Mouse (Mus musculus) embryo, embryonic 10 days (tissue): ENCODE data around the gene Hhatl.

Experiments
- DNase-seq: peaks from one replicate; pipeline ENCODE4 v3.0.0-alpha.2; 2015; ENCODE audit warnings: low spot score

Gene Hhatl

DNA sequence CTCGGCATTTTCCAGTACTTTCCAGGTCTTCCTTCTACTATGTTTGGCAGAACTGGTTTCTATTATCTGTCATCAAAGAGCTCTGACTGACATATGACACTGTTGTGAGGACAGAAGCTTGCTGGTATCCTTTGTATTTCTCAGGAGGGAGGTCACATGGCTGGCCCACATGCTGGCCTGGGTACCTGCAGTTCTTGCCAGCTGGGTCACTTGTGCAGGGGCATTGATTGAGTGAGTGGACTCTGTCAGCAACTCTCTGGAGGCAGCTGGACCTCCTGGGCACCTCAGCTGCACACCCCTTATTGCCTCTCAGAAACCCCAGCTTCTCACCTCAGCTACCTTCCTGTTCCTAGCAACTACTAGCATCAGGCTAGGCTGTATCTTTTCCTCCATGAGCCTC is 15.2 kb upstream of the Hhatl start:
- DNase-seq, result no peak

DNA sequence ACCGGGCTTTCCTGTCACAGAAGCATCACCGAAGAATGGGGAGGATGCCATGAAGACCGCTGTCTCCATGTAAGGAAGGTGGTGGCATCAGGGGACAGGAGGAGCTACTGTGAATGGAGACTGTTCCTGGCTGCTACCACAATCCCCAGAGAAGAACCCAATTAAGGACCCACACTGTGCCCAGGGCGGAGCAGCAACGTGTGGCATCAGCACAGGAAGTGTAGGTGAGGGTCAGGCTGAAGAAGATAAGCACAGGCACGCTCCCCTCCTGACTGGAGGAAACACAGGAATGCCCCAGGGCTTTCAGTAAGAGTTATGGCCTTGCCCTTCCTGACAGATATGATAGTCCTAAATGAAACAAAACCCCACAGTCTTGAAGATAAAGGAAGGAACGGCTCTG is 10.4 kb upstream of the Hhatl start:
- DNase-seq, result no peak

DNA sequence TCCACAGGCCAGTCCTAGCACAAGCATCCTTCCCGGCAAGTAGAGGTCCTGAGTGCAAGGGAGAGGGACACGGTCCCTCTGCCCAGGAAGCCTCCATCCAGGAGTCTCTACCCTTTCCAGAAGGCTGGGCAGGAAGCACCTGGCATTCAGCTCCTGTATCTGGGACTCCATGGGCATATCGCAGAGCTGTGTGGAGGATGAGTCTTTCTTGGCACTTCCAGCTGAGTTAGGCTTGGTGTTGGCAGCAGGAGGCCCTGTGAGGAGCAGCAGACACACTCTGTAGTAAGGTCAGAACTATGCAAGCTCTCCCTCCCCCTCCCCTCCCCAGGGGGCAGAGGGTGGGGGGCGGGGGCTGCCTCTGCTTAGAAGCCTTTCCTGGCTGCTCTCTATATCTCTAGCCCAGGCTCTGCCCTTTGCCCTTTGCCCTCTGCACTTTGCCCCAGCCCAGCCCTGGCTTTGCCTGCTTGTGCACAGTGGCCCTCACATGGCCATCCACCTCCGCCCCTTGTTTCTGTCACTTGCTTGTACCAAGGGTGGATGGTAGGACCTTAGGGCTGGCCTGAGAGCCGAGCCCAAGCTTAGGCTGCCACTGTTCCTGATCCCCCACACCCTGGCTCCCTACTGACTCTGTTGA is 6.7 kb upstream of the Hhatl start:
- no peak for DNase-seq

DNA sequence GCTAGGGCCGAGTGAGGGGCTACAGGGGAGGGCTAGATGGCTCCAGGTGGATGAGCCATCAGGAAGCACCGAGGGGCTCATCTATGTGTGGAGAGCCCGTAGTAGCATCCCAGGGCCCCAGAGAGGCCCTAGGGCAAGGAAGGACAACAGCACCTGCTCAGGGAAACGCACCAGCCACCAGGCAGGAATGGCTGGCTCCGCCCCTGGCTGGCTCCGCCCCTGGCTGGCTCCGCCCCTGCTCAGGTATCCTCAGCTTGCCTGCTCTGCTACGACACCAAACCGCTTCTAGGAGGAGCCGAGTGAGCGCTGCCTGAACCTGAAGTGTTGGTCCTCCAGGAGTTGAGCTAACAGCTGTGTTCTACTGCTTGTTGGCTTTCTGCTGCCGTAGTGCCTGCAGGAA is 5.4 kb upstream of the Hhatl start:
- peak; percentile 39 for DNase-seq

DNA sequence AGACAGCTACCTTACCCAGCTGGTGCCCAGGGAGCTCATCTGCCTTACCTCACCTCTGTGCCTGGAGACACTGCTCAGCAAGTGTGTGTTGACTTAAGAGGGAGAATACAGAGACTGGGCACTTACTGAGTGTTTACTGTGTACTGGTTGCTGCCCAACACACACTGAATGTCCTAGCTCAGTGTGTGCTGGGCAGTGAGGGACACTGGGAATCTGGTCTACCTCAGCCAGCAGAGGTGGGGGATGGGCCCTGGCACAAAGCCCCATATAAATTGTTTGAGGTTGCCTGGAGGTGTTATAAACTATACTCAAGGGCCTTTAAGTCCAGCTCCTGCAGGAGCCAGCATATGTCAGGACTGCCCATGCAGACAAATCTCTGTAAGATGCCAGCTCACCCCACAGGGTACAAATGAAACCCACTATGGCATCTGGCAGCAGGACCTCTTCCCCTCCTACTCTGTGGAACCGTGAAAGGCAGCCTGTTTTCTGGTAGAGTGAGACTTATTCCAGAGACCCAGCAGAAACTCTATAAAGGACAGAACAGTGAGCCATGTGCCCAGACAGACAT is 2.7 kb upstream of the Hhatl start:
- DNase-seq, result no peak

DNA sequence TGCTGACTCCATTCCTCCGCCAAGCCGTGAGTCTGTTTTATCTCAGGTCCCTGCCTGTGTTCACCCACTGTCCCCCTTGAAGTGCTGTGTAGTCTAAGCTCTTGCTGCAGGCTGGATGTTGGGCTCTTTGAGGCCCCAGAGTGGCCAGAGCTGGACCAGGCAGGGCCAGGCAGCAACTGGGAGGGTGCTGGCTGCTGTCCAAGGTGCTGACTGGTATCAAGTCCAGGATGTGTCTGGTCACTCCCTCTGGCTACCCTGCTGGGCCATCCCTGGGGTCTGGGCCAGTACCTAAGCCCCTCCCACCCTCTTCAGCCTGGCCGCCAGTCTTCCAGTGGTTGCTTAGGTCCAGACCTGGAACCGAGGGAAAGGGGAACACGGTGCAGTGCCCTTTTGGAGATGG is 1.1 kb downstream of the Hhatl start:
- DNase-seq, result peak; percentile 86

DNA sequence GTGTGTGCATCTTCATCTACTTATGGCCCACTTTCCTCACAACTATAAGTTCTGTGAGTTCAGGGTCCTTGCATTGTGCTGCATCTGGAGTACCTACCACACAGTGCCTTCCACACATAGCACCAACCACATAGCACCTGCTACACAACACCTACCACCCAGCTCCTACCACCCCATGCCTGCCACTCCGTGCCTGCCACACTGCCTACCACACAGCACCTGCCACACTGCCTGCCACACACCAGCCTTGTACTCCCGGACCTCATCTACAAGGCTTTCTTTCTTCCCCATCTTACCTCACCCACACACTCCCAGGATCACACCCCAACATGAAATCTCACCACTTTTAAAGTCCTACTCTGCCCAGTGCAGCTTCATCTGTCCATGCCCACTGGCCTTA is 5.9 kb downstream of the Hhatl start:
- DNase-seq, result no peak

DNA sequence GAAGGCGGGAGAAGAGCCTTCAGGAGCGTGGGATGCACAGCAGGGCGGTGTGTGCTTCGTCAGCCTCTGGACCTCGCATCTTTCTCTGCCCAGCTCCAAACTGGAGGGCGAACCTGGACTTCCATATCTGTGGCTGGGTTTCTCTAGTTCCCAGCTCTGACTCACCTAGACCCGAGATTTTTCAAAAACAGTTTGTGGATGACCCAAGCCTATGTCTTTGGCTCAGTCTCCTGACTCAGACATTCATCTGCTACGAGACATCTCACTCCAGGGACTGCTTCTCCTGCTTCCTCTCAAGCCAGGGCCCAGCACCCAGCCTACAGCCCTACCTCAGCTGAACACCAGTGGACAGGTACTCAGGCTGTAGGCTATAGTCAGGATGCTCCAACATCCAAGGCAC is 7.0 kb downstream of the Hhatl start:
- no peak for DNase-seq

DNA sequence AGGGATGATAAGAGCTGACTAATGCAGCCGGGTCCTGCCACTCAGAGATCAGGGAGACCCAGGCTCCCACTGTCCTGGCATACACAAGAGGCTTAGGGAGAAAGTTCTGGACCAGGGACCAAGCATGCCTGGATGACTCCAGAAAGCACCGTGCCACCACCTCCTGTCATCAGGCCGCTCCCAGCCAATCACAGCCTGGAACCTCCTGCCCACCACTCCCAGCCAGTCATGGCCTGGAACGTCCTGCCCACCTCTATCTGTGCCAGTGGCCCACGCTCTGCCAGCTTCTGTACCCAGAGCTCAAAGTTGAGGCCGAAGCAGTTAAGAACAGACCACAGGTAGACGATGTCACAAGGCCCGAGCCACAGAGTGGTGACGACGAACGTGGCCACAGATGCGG is 7.5 kb downstream of the Hhatl start:
- no peak for DNase-seq

DNA sequence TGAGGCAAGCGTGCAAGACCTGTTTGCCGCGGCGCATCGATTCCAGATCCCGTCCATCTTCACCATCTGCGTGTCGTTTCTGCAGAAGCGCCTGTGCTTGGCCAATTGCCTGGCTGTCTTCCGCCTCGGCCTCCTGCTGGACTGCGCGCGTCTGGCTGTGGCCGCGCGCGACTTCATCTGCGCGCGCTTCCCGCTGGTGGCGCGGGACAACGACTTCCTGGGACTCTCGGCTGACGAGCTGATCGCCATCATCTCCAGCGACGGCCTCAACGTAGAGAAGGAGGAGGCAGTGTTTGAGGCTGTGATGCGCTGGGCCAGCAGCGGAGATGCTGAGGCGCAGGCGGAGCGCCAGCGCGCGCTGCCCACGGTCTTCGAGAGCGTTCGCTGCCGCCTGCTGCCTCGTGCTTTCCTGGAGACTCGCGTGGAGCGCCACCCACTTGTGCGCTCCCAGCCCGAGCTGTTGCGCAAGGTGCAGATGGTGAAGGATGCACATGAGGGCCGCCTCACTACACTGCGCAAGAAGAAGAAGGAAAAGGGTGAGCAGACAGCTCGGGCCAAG is 14.2 kb downstream of the Hhatl start:
- peak; percentile 38 for DNase-seq

DNA sequence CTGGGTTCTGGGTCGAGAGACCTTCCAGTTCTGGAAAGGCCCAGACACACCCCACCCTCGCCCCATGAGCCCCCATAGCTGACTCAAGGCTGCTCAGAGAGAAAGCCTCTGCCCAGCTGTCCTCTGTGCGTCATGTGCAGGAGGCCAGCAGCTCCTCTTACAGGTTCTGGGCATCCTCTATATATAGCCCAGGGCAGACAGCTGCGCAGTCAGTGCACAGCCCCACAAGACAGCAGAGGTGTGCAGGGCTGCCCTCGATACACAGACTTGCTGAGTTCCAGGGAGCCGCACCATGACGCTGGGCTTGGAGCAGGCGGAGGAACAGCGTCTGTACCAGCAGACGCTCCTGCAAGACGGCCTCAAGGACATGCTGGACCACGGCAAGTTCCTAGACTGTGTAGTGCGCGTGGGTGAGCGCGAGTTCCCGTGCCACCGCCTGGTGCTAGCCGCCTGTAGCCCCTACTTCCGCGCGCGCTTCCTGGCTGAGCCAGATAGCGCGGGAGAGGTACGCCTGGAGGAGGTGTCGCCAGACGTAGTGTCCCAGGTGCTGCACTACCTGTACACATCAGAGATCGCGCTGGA is 14.7 kb downstream of the Hhatl start, which contains the start of gene Klhl40:
Gene Klhl40 (plus strand): TSS at position 124 of the 582 bp plus-strand sequence.
- no peak for DNase-seq

DNA sequence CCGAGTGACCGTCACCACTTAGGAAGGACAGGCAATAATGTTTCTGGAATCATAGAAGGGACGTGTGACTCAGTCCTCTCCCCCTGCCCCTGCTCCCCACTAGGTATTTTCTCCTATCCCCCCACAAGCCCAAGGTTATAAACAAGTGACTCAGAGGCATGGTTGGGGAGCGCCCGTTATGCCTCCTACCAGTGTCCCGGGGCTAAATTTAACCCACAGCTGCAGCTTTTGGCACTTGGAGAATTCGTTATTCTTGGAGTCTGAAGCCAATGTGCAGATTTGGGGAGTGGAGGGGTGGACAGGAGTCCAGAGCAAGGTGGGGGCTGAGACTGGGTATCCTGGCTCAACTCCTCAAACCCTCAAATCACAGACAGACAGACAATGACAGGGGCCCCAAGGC is 15.8 kb downstream of the Hhatl start:
- DNase-seq, result no peak

DNA sequence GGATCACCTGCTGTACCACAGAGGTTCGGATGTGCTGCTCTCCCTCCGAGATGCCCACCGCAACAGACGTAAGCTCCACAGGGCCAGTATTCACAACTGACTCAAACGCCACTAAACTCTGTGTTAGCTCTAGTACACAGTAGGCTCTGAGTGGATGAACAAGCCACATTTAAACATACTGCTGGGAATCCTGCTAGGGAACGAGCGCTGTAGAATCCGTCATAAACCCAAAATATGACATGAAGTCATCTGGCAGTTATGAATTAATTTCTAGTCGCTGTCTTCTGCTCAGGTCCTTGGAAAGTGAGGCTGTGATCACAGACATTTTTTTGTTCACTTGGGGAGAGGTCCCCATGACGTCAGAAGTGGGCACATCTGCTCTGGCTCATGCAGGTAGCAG is 16.4 kb downstream of the Hhatl start:
- no peak for DNase-seq

DNA sequence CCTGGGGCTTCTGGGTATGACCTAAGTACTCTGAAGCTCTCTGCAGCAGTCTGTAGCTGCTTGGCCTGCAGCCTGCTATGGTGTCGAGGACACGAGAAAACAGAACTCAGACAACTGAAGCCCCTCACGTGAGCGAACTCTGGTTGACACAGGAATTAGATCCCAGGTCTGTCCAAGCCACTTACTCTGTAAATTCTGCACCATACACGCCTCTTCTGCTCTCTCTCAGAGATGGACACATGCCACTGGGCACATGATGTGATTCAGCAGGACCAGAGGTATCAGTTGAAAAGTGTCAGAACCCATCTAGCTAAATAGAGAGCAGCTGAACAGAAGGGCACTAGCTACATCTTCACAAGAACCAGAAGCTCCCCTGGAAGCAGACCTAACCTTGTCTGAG is 19.9 kb downstream of the Hhatl start:
- DNase-seq, result no peak

DNA sequence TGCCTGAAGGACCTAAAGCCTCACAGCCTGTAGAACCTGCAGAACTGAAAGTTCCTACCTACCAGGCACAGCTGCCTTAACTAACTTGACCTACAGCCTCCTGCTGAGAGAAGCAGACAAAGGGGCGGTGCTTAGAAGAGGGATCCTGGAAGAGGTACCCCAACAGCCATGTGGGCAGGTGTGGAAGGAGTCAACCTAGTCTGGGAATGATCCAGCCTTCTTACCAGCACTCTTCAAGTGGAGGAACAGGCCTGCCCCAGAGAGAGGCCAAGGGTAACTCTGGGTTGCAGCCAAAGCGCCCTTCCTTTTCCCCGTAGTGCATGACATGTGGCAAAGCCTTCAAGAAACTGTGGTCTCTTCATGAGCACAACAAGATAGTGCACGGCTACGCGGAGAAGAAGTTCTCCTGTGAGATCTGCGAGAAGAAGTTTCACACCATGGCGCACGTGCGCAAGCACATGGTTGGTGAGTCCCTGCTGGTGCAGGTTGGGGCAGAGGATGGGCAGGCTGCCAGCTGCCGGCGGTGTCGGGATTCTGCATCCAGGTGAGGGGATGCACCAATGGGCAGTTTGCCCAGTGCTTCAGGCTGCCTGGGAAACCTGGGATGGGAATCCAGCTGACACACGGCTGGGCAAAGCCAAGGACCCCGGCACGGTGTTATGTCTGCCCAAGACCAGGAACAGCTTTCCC is 27.0 kb downstream of the Hhatl start:
- no peak for DNase-seq

DNA sequence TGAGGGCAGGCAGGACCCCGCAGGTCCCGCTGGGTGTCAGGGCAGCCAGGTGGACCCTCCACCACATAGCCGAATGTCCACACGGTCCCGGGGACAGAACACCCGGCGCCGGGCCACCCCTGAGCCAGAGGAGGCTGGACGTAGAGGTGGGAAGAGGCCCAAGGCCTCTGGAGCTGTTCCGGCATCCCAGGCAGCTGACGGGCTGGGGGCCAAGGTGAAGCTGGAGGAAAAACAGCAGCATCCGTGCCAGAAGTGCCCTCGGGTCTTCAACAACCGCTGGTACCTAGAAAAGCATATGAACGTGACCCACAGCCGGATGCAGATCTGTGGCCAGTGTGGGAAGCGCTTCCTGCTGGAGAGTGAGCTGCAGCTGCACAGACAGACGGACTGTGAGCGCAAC is 28.6 kb downstream of the Hhatl start:
- DNase-seq, result no peak

DNA sequence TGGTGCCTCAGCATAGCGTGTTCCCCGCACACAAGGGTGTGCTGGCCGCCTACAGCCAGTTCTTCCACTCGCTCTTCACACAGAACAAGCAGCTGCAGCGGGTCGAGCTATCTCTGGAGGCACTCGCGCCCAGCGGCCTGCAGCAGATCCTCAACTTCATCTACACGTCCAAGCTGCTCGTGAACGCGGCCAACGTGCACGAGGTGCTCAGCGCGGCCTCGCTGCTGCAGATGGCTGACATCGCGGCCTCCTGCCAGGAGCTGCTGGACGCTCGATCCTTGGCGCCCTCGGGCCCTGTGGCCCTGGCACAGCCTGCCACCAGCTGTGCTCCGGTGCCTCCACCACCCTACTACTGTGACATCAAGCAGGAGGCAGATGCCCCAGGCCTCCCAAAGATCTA is 29.5 kb downstream of the Hhatl start:
- no peak for DNase-seq

DNA sequence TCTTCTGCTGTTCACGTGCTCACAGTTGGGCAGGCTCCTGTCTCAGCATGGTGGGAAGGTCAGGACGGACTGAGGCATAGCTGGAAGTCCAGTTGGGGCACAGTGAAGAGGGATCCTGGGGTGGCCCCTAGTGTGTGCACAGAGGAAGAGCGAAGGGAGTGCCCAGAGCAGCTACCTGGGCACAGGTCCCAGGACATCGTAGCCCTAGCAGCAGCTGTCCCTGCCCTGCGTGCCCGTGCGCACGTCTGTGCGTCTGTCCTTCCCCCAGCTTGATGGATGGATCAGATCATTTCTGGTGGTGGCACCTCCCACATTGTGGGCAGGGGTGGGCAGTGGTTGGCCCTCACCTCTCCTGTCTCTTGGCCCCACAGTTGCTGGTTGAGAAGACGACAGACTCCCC is 30.1 kb downstream of the Hhatl start:
- DNase-seq, result no peak

DNA sequence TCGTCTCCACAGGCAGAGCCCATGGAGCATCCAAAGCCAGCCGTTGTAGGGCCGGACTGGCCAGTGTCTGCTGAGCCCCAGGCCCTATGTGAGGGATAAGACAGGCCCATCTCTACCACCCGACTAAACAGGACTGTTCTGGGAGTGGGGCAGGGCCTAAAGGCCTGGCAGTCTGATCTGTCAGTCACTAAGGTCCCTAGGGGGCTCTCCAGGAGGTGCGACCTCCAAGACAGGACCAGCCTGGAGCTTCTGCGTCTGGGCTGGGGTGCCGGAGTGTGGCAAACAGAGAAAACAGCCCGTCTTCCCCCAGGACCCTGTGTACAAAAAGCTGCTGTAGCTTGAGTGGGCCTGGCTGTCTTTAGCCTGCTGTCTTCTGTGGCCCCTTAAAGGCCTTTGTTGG is 30.5 kb downstream of the Hhatl start:
- DNase-seq, result no peak

DNA sequence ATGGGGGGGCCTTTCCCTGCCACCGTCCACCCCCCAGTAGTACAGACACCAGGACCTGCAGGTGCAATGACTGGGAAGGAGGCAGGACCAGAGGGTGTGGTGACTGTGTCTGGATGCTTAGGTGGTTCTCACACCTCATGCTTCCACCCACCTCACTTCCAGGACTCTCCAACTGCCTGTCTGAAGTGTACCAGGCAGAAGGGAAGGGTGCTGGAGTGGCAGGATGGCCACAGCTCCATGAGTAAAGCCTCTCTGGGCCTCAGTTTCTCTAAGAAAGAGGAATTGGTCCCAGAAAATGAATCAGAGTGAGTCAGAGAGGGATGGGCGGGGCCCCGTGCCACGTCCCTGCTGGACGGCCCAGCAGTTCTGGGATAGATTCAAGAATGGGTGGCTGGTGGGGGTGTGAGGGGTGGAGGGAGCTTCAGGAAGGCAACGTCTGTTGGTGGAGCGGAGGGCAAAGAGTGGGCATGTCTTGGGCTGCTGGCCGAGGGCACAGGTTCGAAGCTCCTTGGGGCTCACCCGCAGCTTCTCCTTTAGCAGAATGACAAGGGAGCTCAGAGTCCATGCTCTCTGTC is 31.1 kb downstream of the Hhatl start:
- no peak for DNase-seq

DNA sequence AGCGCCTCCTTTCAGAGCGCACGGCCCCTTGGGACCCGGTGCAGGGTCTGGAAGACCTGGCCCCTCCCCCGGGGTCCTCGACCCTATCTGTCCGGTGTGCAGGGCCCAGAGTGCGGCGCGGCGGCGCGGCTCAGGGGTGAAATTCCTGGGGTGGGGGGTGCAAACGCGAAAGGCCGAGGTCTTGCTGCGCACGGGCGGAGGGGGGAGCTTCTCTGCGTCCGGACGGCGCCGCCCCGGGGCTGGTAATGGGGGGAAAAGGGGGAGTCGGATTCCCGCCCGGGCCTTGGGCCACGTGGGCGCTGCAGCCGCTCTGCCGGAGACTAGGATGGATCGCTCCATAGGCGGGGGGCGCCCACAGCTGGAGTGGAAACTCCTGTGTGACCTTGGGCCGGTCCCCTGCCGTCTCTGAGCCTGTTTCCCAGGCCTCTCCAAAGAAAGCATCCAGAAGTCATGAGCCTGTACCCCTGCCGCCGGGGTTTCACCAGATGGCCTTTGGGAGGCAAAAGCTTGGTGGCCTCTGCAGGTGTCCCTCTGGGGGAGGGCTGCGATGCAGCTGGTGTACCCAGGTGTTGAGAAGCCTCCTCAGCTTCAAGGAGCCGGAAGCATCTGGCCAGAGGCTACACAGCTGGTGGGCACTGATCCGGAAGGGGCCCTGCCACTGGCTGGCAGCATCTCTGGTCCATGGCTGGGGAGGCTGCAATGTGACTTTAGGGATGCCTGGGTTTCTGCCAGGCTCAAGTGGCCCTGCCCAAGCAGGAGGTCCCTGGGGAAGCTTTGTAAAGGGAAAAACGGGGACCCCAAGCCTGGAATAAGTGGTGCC is 31.8 kb downstream of the Hhatl start:
- peak; percentile 75 for DNase-seq
